Mouse (Mus musculus) embryonic fibroblast, embryonic 13.5 days (primary cell): ENCODE results near the gene Fbxw5.

Source experiments
- CTCF ChIP-seq: IDR thresholded peaks from 2 replicates; pipeline ENCODE4 v1.5.1; 2011; ENCODE audit warnings: mild to moderate bottlenecking, control low read depth, low read length, moderate library complexity, borderline replicate concordance; ENCODE audit not compliant: insufficient read depth
- POLR2A ChIP-seq: IDR thresholded peaks from 2 replicates; pipeline ENCODE4 v1.6.1; 2011; ENCODE audit warnings: low read depth, mild to moderate bottlenecking, control low read depth, low read length, moderate library complexity

- TF ChIP-seq CTCF (no peak), POLR2A (no peak)
These were observed 5.3 kb downstream of the Fbxw5 start for GRCm38 (mm10) chr2:25505860-25506259.
